Mouse (Mus musculus): ENCODE measurements around the gene Bicd2. TPM values are rescaled to one million over a fixed set of nuclear protein-coding genes. Genes with fewer than 3 reads are reported as not detected.

Bicd2 gene
- polyA plus RNA-seq, 1 experiment: 51.1 TPM

- no peak overlapping the region for H3K4me3 ChIP-seq (ENCODE audit: control insufficient read depth, insufficient read depth, low read length)
- DNase-seq: no peak
- WGBS: 95% methylated on average over 12 of the region's 12 CpGs
- H3K27me3 ChIP-seq (ENCODE audit: control insufficient read depth, insufficient read depth, low read length): no peaks in the 10 kb centered on the region
- peaks cover 2% of the 10 kb centered on the region for H3K4me1 ChIP-seq (replicated peaks; ENCODE audit: control insufficient read depth, insufficient read depth, low read length)
- TF ChIP-seq POLR2A (IDR thresholded peaks at IDR 0.05; ENCODE audit: control insufficient read depth, extremely low read depth, insufficient read depth, low read length, poor library complexity) (no peak), CTCF (IDR thresholded peaks at IDR 0.05; ENCODE audit: borderline replicate concordance, control insufficient read depth, extremely low read depth, insufficient read depth, low read length, poor library complexity) (no peak)
- H3K36me3 ChIP-seq (ENCODE audit: control insufficient read depth, insufficient read depth, low read length): no peaks in the 10 kb centered on the region
- H3K27ac ChIP-seq (ENCODE audit: control insufficient read depth, insufficient read depth, low read length): no peak overlapping the region
Observed at GRCm38 (mm10) chr13:49335077-49335982, 6.1 kb upstream of the Bicd2 start.

- Histone ChIP-seq H3K4me3 (ENCODE audit: control insufficient read depth, insufficient read depth, low read length) (no peak overlapping the region), H3K36me3 (ENCODE audit: control insufficient read depth, insufficient read depth, low read length) (no peaks in the 10 kb centered on the region), H3K27ac (ENCODE audit: control insufficient read depth, insufficient read depth, low read length) (no peak overlapping the region), H3K4me1 (replicated peaks; ENCODE audit: control insufficient read depth, insufficient read depth, low read length) (peaks cover 19% of the 10 kb centered on the region), H3K27me3 (ENCODE audit: control insufficient read depth, insufficient read depth, low read length) (no peaks in the 10 kb centered on the region)
- no peak for DNase-seq
- TF ChIP-seq POLR2A (IDR thresholded peaks at IDR 0.05; ENCODE audit: control insufficient read depth, extremely low read depth, insufficient read depth, low read length, poor library complexity) (no peak), CTCF (IDR thresholded peaks at IDR 0.05; ENCODE audit: borderline replicate concordance, control insufficient read depth, extremely low read depth, insufficient read depth, low read length, poor library complexity) (no peak)
- 92% methylated on average over 7 of the region's 7 CpGs for WGBS
Observed at GRCm38 (mm10) chr13:49338893-49339546, 2.4 kb upstream of the Bicd2 start.

GRCm38 (mm10) chr13:49341831-49342722 lies 692 bp downstream of the Bicd2 start:
- 17% methylated on average over 25 of the region's 25 CpGs for WGBS
- peaks cover 29% of the 10 kb centered on the region for H3K4me1 ChIP-seq (replicated peaks; ENCODE audit: control insufficient read depth, insufficient read depth, low read length)
- H3K27me3 ChIP-seq (ENCODE audit: control insufficient read depth, insufficient read depth, low read length): no peaks in the 10 kb centered on the region
- H3K27ac ChIP-seq (ENCODE audit: control insufficient read depth, insufficient read depth, low read length): no peak overlapping the region
- DNase-seq: peak; percentile 14
- H3K36me3 ChIP-seq (ENCODE audit: control insufficient read depth, insufficient read depth, low read length): no peaks in the 10 kb centered on the region
- H3K4me3 ChIP-seq (ENCODE audit: control insufficient read depth, insufficient read depth, low read length): peak overlapping the region; percentile 61
- no peak for TF ChIP-seq CTCF (IDR thresholded peaks at IDR 0.05; ENCODE audit: borderline replicate concordance, control insufficient read depth, extremely low read depth, insufficient read depth, low read length, poor library complexity)
- no peak for TF ChIP-seq POLR2A (IDR thresholded peaks at IDR 0.05; ENCODE audit: control insufficient read depth, extremely low read depth, insufficient read depth, low read length, poor library complexity)

DNA sequence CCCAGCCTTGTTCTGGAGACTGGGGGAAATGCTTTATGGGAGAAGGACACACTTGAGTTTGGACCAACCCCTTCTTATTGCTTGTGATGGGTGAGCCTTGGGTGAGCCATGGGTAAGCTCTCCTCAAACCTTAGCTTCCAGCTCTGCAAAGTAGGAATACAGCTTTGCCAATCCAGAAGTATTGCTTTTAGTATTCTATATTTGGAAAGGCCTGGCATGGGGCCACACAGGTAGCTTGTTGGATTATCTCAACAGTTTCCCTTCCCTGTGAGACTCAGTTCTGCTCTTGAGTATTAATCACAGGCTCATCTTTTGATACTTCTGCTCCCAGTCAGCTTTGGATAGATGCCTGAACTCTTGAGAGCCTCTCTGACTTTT lies 1.3 kb downstream of the Bicd2 start:
- H3K4me1 ChIP-seq (replicated peaks; ENCODE audit: control insufficient read depth, insufficient read depth, low read length): peaks cover 29% of the 10 kb centered on the region
- no peak overlapping the region for H3K27ac ChIP-seq (ENCODE audit: control insufficient read depth, insufficient read depth, low read length)
- TF ChIP-seq CTCF (IDR thresholded peaks at IDR 0.05; ENCODE audit: borderline replicate concordance, control insufficient read depth, extremely low read depth, insufficient read depth, low read length, poor library complexity) (no peak), POLR2A (IDR thresholded peaks at IDR 0.05; ENCODE audit: control insufficient read depth, extremely low read depth, insufficient read depth, low read length, poor library complexity) (no peak)

DNA sequence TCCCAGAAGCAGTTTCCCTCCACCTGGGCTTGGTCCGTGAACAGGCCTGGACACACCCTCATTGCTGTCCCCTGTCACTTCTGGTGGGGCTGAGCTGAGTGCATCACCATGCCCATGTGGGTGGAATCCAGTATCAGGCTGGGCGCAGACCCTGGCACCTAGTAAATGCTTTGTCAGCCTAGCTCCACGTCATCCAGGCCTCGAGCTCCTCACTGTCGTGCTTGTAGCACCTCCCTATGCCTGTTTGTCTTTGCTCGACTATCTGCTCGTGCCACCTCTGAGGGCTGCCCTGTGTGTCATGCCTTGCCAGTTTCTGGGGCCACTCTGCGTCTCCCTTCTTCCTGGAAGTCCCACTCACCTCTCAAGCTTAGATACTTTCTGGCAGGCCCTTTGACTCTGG lies 3.2 kb downstream of the Bicd2 start:
- H3K27me3 ChIP-seq (ENCODE audit: control insufficient read depth, insufficient read depth, low read length): no peaks in the 10 kb centered on the region
- H3K36me3 ChIP-seq (ENCODE audit: control insufficient read depth, insufficient read depth, low read length): no peaks in the 10 kb centered on the region
- no peak for DNase-seq
- TF ChIP-seq CTCF (IDR thresholded peaks at IDR 0.05; ENCODE audit: borderline replicate concordance, control insufficient read depth, extremely low read depth, insufficient read depth, low read length, poor library complexity): no peak
- TF ChIP-seq POLR2A (IDR thresholded peaks at IDR 0.05; ENCODE audit: control insufficient read depth, extremely low read depth, insufficient read depth, low read length, poor library complexity): no peak
- H3K4me3 ChIP-seq (ENCODE audit: control insufficient read depth, insufficient read depth, low read length): no peak overlapping the region
- 92% methylated on average over 8 of the region's 8 CpGs for WGBS
- no peak overlapping the region for H3K27ac ChIP-seq (ENCODE audit: control insufficient read depth, insufficient read depth, low read length)
- peaks cover 32% of the 10 kb centered on the region for H3K4me1 ChIP-seq (replicated peaks; ENCODE audit: control insufficient read depth, insufficient read depth, low read length)

More for the DNA sequence above, 1.3 kb downstream of the Bicd2 start:
- H3K36me3 ChIP-seq (ENCODE audit: control insufficient read depth, insufficient read depth, low read length): no peaks in the 10 kb centered on the region
- H3K27me3 ChIP-seq (ENCODE audit: control insufficient read depth, insufficient read depth, low read length): no peaks in the 10 kb centered on the region
- no peak for DNase-seq
- H3K4me3 ChIP-seq (ENCODE audit: control insufficient read depth, insufficient read depth, low read length): no peak overlapping the region

GRCm38 (mm10) chr13:49345476-49345875 lies 4.1 kb downstream of the Bicd2 start:
- no peak overlapping the region for H3K27ac ChIP-seq (ENCODE audit: control insufficient read depth, insufficient read depth, low read length)
- no peaks in the 10 kb centered on the region for H3K36me3 ChIP-seq (ENCODE audit: control insufficient read depth, insufficient read depth, low read length)
- H3K4me1 ChIP-seq (replicated peaks; ENCODE audit: control insufficient read depth, insufficient read depth, low read length): peaks cover 28% of the 10 kb centered on the region
- no peaks in the 10 kb centered on the region for H3K27me3 ChIP-seq (ENCODE audit: control insufficient read depth, insufficient read depth, low read length)
- WGBS: 97% methylated on average over 2 of the region's 2 CpGs
- H3K4me3 ChIP-seq (ENCODE audit: control insufficient read depth, insufficient read depth, low read length): no peak overlapping the region
- DNase-seq: no peak
- TF ChIP-seq POLR2A (IDR thresholded peaks at IDR 0.05; ENCODE audit: control insufficient read depth, extremely low read depth, insufficient read depth, low read length, poor library complexity): no peak
- TF ChIP-seq CTCF (IDR thresholded peaks at IDR 0.05; ENCODE audit: borderline replicate concordance, control insufficient read depth, extremely low read depth, insufficient read depth, low read length, poor library complexity): no peak
